In the genomic region with DNA sequence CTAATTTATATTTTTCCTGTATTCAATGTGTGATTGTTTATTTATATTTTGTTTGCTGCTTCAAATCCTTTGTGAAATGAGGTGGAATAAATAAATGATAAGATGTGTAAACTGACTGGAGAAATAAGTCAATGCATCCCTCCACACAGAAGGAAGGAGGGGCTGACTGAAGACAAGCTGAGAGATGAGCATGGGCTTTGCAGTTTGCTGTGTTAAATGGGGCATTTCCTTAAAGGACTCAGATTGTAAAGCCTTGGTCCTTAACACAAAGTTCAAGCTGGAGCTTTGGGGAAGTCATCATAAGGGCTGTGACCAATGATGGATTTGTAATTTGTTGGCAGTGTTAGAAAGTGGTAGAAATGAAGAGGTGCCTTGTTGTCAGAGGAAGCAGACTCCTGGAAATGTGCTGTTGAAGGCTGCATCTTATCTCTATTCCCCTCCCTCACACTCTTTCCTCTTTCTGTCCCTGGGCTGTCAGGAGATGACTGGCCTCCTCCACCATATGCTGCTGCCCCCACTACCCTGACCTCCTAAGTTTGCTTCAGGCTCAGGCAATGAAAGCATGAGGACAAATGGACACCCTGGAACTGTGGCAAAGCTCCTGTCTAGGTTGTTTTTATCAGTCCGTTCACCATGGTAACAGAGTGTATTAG, we compare ENCODE assay signal across 19 mouse cellular contexts. TPM values are rescaled to one million over a fixed set of nuclear protein-coding genes. Genes with fewer than 3 reads are reported as not detected.
DNase-seq lines count a peak whose midpoint lies in the region; ATAC-seq lines count a peak whose summit lies in the region.
"Had no signal": no experiment of that assay in that cellular context is flagged by ENCODE, and none has a peak within 500 bp of the region (broad histone marks: within the 10 kb centered on the region; RNA-seq: fewer than 3 reads in every experiment).

No protein-coding gene starts in this region.

- H3K27ac ChIP-seq in heart, embryonic 16.5 days (ENCODE audit: low read length) = no peak overlapping the region
- peak overlapping the region; percentile 22; the same call in 1 of the 2 replicates for H3K27ac ChIP-seq in liver, embryonic 11.5 days (ENCODE audit: low read depth, low read length)
- no peak overlapping the region for H3K27ac ChIP-seq in hindbrain, embryonic 10.5 days
- H3K27ac ChIP-seq in forebrain, embryonic 15.5 days (replicated peaks) = no peak overlapping the region
- H3K27ac ChIP-seq: hindbrain, embryonic 12.5 days had no signal

- H3K4me1 ChIP-seq in heart, embryonic 16.5 days (ENCODE audit: control insufficient read depth, insufficient read depth, low read length) = no peaks in the 10 kb centered on the region
- peaks cover 16% of the 10 kb centered on the region for H3K4me1 ChIP-seq in liver, embryonic 11.5 days (replicated peaks; ENCODE audit: control insufficient read depth, insufficient read depth, low read length)
- no peaks in the 10 kb centered on the region for H3K4me1 ChIP-seq in hindbrain, embryonic 10.5 days (replicated peaks)
- no peaks in the 10 kb centered on the region for H3K4me1 ChIP-seq in forebrain, embryonic 15.5 days
- H3K4me1 ChIP-seq: hindbrain, embryonic 12.5 days had no signal

- 0 out of 2 replicates have a peak, but pooled peaks have one; percentile 18 for ATAC-seq in heart, embryonic 16.5 days (replicated peaks; ENCODE audit: extremely low read depth, insufficient read depth, low FRiP score)
- peak; percentile 95 for ATAC-seq in liver, embryonic 11.5 days (replicated peaks; ENCODE audit: low FRiP score)
- ATAC-seq in forebrain, embryonic 15.5 days (replicated peaks) = no peak
- ATAC-seq: intestine, embryonic 16.5 days had no signal

- no peak overlapping the region for H3K9ac ChIP-seq in heart, embryonic 16.5 days (ENCODE audit: low read length)
- 0 out of 2 replicates have a peak overlapping the region, but pooled peaks have one; percentile 4 for H3K9ac ChIP-seq in liver, embryonic 11.5 days (ENCODE audit: low read depth, low read length)
- H3K9ac ChIP-seq in forebrain, embryonic 15.5 days (replicated peaks) = no peak overlapping the region
- H3K9ac ChIP-seq: hindbrain, embryonic 12.5 days had no signal

- H3K4me3 ChIP-seq in heart, embryonic 16.5 days (ENCODE audit: low read length) = no peak overlapping the region
- no peak overlapping the region for H3K4me3 ChIP-seq in liver, embryonic 11.5 days (ENCODE audit: low read depth, low read length)
- no peak overlapping the region for H3K4me3 ChIP-seq in hindbrain, embryonic 10.5 days
- H3K4me3 ChIP-seq in forebrain, embryonic 15.5 days = no peak overlapping the region
- H3K4me3 ChIP-seq: hindbrain, embryonic 12.5 days had no signal

- H3K27me3 ChIP-seq in heart, embryonic 16.5 days (ENCODE audit: control insufficient read depth, insufficient read depth, low read length) = no peaks in the 10 kb centered on the region
- H3K27me3 ChIP-seq in liver, embryonic 11.5 days (replicated peaks; ENCODE audit: control insufficient read depth, insufficient read depth, low read length) = no peaks in the 10 kb centered on the region
- no peaks in the 10 kb centered on the region for H3K27me3 ChIP-seq in hindbrain, embryonic 10.5 days (ENCODE audit: insufficient read depth, poor library complexity, severe bottlenecking)
- no peaks in the 10 kb centered on the region for H3K27me3 ChIP-seq in forebrain, embryonic 15.5 days
- H3K27me3 ChIP-seq: hindbrain, embryonic 12.5 days had no signal

- no peak for DNase-seq in heart, adult 18-20 months
- DNase-seq in retina, postnatal 1 day = peak; percentile 11
- no peak for DNase-seq in retina, embryonic 14.5 days (ENCODE audit: low spot score)
- DNase-seq in liver, embryonic 11.5 days (ENCODE audit: low spot score) = peak; percentile 38
- DNase-seq in yolk sac, embryonic 10.5 days (ENCODE audit: low spot score) = peak; percentile 20
- DNase-seq in hindbrain, embryonic 10.5 days (ENCODE audit: low spot score) = no peak
- DNase-seq: adrenal gland, adult 2 months; cerebellum, adult 2 months; gastrocnemius, postnatal 36 days; kidney, postnatal 10 days; layer of hippocampus, adult 9-11 months; right cerebral cortex, postnatal 4 days; thymus, adult 18-20 months had no signal

- 53% methylated on average over 1 of the region's 1 CpGs for WGBS in heart, embryonic 16.5 days
- WGBS in liver, embryonic 11.5 days = 39% methylated on average over 1 of the region's 1 CpGs
- 92% methylated on average over 1 of the region's 1 CpGs for WGBS in hindbrain, embryonic 10.5 days
- WGBS in forebrain, embryonic 15.5 days = 98% methylated on average over 1 of the region's 1 CpGs

- no peak overlapping the region for H3K4me2 ChIP-seq in heart, embryonic 16.5 days (ENCODE audit: low read depth, low read length)
- H3K4me2 ChIP-seq in liver, embryonic 11.5 days = peak overlapping the region; percentile 29
- no peak overlapping the region for H3K4me2 ChIP-seq in forebrain, embryonic 15.5 days (replicated peaks)
- H3K4me2 ChIP-seq: hindbrain, embryonic 12.5 days; midbrain, embryonic 11.5 days had no signal

- H3K36me3 ChIP-seq in heart, embryonic 16.5 days (ENCODE audit: control insufficient read depth, insufficient read depth) = no peaks in the 10 kb centered on the region
- H3K36me3 ChIP-seq in liver, embryonic 11.5 days (ENCODE audit: control insufficient read depth, insufficient read depth, low read length) = no peaks in the 10 kb centered on the region
- H3K36me3 ChIP-seq in hindbrain, embryonic 10.5 days = no peaks in the 10 kb centered on the region
- no peaks in the 10 kb centered on the region for H3K36me3 ChIP-seq in forebrain, embryonic 15.5 days
- H3K36me3 ChIP-seq: hindbrain, embryonic 12.5 days had no signal

- H3K9me3 ChIP-seq in heart, embryonic 16.5 days (replicated peaks; ENCODE audit: control insufficient read depth, low read length) = no peaks in the 10 kb centered on the region
- no peaks in the 10 kb centered on the region for H3K9me3 ChIP-seq in liver, embryonic 11.5 days (ENCODE audit: control insufficient read depth, low read length)
- no peaks in the 10 kb centered on the region for H3K9me3 ChIP-seq in hindbrain, embryonic 10.5 days
- H3K9me3 ChIP-seq in forebrain, embryonic 15.5 days = no peaks in the 10 kb centered on the region
- H3K9me3 ChIP-seq: hindbrain, embryonic 12.5 days had no signal

RNA-seq across cellular contexts. Expression of gene Shisa9, which starts 36.3 kb away (rescaled TPM):
- 0.59 and 0.77 TPM in 2 replicates for polyA plus RNA-seq in heart, embryonic 16.5 days (2015; fragmentation: Nextera tagmentation; extraction: Ambion mirVana)
- under 1 TPM; 0.10 to 0.23 TPM for total RNA-seq in heart, adult 18-20 months (2021)
- 0.99 and 1.6 TPM in 2 replicates for polyA plus RNA-seq in liver, embryonic 11.5 days (2014; fragmentation: Nextera tagmentation; extraction: Ambion mirVana)
- polyA plus RNA-seq in hindbrain, embryonic 10.5 days (2016; fragmentation: Nextera tagmentation; extraction: Ambion mirVana) = 0.76 and 1.1 TPM in 2 replicates
- polyA plus RNA-seq in forebrain, embryonic 15.5 days (2015; fragmentation: Nextera tagmentation; extraction: Ambion mirVana) = 5.6 and 6.7 TPM in 2 replicates
- total RNA-seq: ES-E14; gastrocnemius, postnatal 36 days had no signal

Comparison
In these comparisons a context has a peak if more than half of its experiments do, and no peak if none do; other contexts are left out.
1. DNase-seq: peak in retina, postnatal 1 day (single experiment), liver, embryonic 11.5 days (single experiment) and yolk sac, embryonic 10.5 days (single experiment); none in heart, adult 18-20 months (0 of 2), retina, embryonic 14.5 days (single experiment) and hindbrain, embryonic 10.5 days (single experiment).